8 mouse cellular contexts compared by ENCODE assay signal in the genomic region with DNA sequence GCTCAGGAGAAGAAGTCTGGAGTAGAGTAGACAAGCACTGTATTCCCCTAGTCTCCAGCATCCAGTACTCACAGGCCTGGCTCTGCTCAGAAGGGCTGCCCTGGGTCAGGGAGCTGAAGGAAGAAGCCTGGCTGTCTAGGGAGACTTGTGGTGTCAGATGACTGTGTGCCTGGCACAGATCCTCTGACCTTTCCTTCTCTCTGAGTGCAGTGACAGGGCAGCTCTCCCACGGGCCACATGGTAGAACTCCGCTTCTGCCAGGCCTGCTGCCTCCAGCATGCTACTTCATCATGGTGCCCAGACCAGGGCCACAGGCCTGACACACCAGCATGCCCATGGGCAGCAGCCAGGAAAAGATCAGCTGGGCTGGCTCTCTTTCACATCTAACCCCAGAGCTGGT. TPM values are rescaled to one million over a fixed set of nuclear protein-coding genes. Genes with fewer than 3 reads are reported as not detected.
DNase-seq lines count a peak whose midpoint lies in the region; ATAC-seq and TF ChIP-seq lines count a peak whose summit lies in the region.
"Had no signal": no experiment of that assay in that cellular context is flagged by ENCODE, and none has a peak within 500 bp of the region (broad histone marks: within the 10 kb centered on the region; RNA-seq: fewer than 3 reads in every experiment).

No protein-coding gene starts in this region.

- intact Hi-C loops in heart, postnatal 14 days (cut with DNase I), result no loop called here
- intact Hi-C loops in left cerebral cortex, postnatal 25 days (cut with DNase I), result no loop called here

- H3K4me2 ChIP-seq in stomach, postnatal 0 days (replicated peaks; ENCODE audit: low read depth), result no peak overlapping the region

- TF ChIP-seq EP300 in stomach, postnatal 0 days (optimal IDR thresholded peaks at IDR 0.05), result no peak

- ATAC-seq in stomach, postnatal 0 days (ENCODE audit: low FRiP score, low TSS enrichment), result no peak

- H3K9ac ChIP-seq in stomach, postnatal 0 days (ENCODE audit: low read length), result no peak overlapping the region

- no peaks in the 10 kb centered on the region for H3K36me3 ChIP-seq in stomach, postnatal 0 days (ENCODE audit: control insufficient read depth, insufficient read depth, low read length)

- H3K4me3 ChIP-seq in stomach, postnatal 0 days (ENCODE audit: low read depth, low read length), result no peak overlapping the region

- H3K4me1 ChIP-seq in stomach, postnatal 0 days (replicated peaks; ENCODE audit: control insufficient read depth, insufficient read depth), result peaks cover 4% of the 10 kb centered on the region; the same call in 1 of the 2 replicates

- 60% methylated on average over 2 of the region's 2 CpGs for WGBS in stomach, postnatal 0 days

- DNase-seq in ovary, postnatal 36 days (ENCODE audit: low spot score), result peak; percentile 50
- DNase-seq in ovary, postnatal 14 days (ENCODE audit: low spot score), result no peak
- DNase-seq in cerebellum, adult 9-10 months, result peak; percentile 84
- peak; percentile 66 to 72 for DNase-seq in heart, postnatal 14 days
- DNase-seq in stomach, postnatal 0 days (ENCODE audit: low spot score), result no peak
- DNase-seq in thymus, postnatal 25 days, result no peak
- no peak for DNase-seq in left cerebral cortex, postnatal 25 days (ENCODE audit: low spot score in 2 of 2)
- DNase-seq: thymus, postnatal 14 days had no signal

- no peaks in the 10 kb centered on the region for H3K9me3 ChIP-seq in stomach, postnatal 0 days (ENCODE audit: control insufficient read depth, low read length)

- no peak for TF ChIP-seq CTCF in stomach, postnatal 0 days (IDR thresholded peaks at IDR 0.05; ENCODE audit: low read depth)

- H3K27ac ChIP-seq in stomach, postnatal 0 days (replicated peaks), result peak overlapping the region; percentile 40; the same call in 1 of the 2 replicates

- no peaks in the 10 kb centered on the region for H3K27me3 ChIP-seq in stomach, postnatal 0 days (ENCODE audit: control insufficient read depth, insufficient read depth, low read length)

RNA-seq across cellular contexts. Expression of gene Pitpna, which starts 22.0 kb away (rescaled TPM):
- 100 to 1,000 TPM; 124 to 130 TPM for total RNA-seq in heart, postnatal 14 days (2021)
- 79.3 and 84.3 TPM in 2 replicates for polyA plus RNA-seq in stomach, postnatal 0 days (2015; fragmentation: Nextera tagmentation; extraction: Ambion mirVana)
- total RNA-seq in left cerebral cortex, postnatal 25 days (2021), result 100 to 1,000 TPM; 330 to 346 TPM

RNA-seq across cellular contexts. Expression of gene Slc43a2, which starts 34.4 kb away (rescaled TPM):
- 10 to 100 TPM; 23.4 to 25.8 TPM for total RNA-seq in heart, postnatal 14 days (2021)
- 5.7 and 6.4 TPM in 2 replicates for polyA plus RNA-seq in stomach, postnatal 0 days (2015; fragmentation: Nextera tagmentation; extraction: Ambion mirVana)
- 10 to 100 TPM; 50.3 to 59.4 TPM for total RNA-seq in left cerebral cortex, postnatal 25 days (2021)

RNA-seq across cellular contexts. Expression of gene Scarf1, which starts 52.5 kb away (rescaled TPM):
- total RNA-seq in heart, postnatal 14 days (2021), result 10 to 100 TPM; 15.7 to 16.5 TPM
- polyA plus RNA-seq in stomach, postnatal 0 days (2015; fragmentation: Nextera tagmentation; extraction: Ambion mirVana), result 2.8 and 2.9 TPM in 2 replicates
- 1 to 10 TPM; 1.7 to 2.1 TPM for total RNA-seq in left cerebral cortex, postnatal 25 days (2021)

RNA-seq across cellular contexts. Expression of gene Rilp, which starts 56.0 kb away (rescaled TPM):
- 10 to 100 TPM; 42.2 to 44.1 TPM for total RNA-seq in heart, postnatal 14 days (2021)
- polyA plus RNA-seq in stomach, postnatal 0 days (2015; fragmentation: Nextera tagmentation; extraction: Ambion mirVana), result 2.7 and 3.5 TPM in 2 replicates
- 1 to 10 TPM; 2.0 to 2.7 TPM for total RNA-seq in left cerebral cortex, postnatal 25 days (2021)

Comparison
In these comparisons a context has a peak if more than half of its experiments do, and no peak if none do; other contexts are left out.
1. DNase-seq: peak in ovary, postnatal 36 days (single experiment), cerebellum, adult 9-10 months (single experiment) and heart, postnatal 14 days (2 of 2); none in ovary, postnatal 14 days (single experiment), stomach, postnatal 0 days (single experiment), thymus, postnatal 25 days (single experiment) and left cerebral cortex, postnatal 25 days (0 of 2).
2. RNA of gene Scarf1, which starts 52.5 kb away (total RNA-seq): 15.7 to 16.5 TPM in heart, postnatal 14 days; 1.7 to 2.1 TPM in left cerebral cortex, postnatal 25 days; every median in the first group is over 4 times any median in the second.